Mouse (Mus musculus) kidney, embryonic 16.5 days (tissue): ENCODE measurements at regions not wholly inside any gene's neighbourhood (a gene's known extent, or its start where the extent isn't known, plus 50 kb on each side); places are given as distances from the start of the nearest gene placed in this dataset.

Experiments used
- ATAC-seq: fragments of 200-750 bp; cut with Nextera tagmentation; 2 replicates; pipeline ENCODE4 v1.8.0; 2017; ENCODE audit warnings: moderate TSS enrichment; ENCODE audit not compliant: low FRiP score, low TSS enrichment
- H3K27ac ChIP-seq: fragments of 300-500 bp; sonication (generic); 2 replicates; pipeline ENCODE4 v1.5.1; 2014; ENCODE audit warnings: low read length
- H3K27me3 ChIP-seq: fragments of 300-500 bp; sonication (generic); 2 replicates; pipeline ENCODE4 v1.6.1; 2014; ENCODE audit warnings: low read length, control low read depth, mixed read lengths; ENCODE audit not compliant: insufficient read depth
- H3K36me3 ChIP-seq: fragments of 300-500 bp; sonication (generic); 2 replicates; pipeline ENCODE4 v1.6.1; 2014; ENCODE audit warnings: low read length, control low read depth, mixed read lengths; ENCODE audit not compliant: insufficient read depth
- H3K4me1 ChIP-seq: fragments of 300-500 bp; sonication (generic); 2 replicates; pipeline ENCODE4 v1.6.1; 2014; ENCODE audit warnings: low read length, control low read depth, mixed read lengths; ENCODE audit not compliant: insufficient read depth
- H3K4me2 ChIP-seq: fragments of 300-500 bp; sonication (generic); replicated peaks from 2 replicates; pipeline ENCODE4 v1.6.1; 2014; ENCODE audit warnings: low read depth, low read length
- H3K4me3 ChIP-seq: fragments of 300-500 bp; sonication (generic); 2 replicates; pipeline ENCODE4 v1.5.1; 2014; ENCODE audit warnings: mild to moderate bottlenecking, low read length
- H3K9ac ChIP-seq: fragments of 300-500 bp; sonication (generic); replicated peaks from 2 replicates; pipeline ENCODE4 v1.6.1; 2014; ENCODE audit warnings: low read length
- H3K9me3 ChIP-seq: fragments of 300-500 bp; sonication (generic); 2 replicates; pipeline ENCODE4 v1.6.1; 2016; ENCODE audit warnings: low read length, control low read depth
- WGBS: fragments of 180-500 bp; shearing (Covaris S2); extraction: QIAGEN DNeasy Blood & Tissue Kit; methylation state at CpG from one replicate; pipeline ENCODE4 v1.1.7; 2014; 5-methylcytosine and 5-hydroxymethylcytosine counted together

- Histone ChIP-seq H3K36me3 (no peaks in the 10 kb centered on the region), H3K27me3 (no peaks in the 10 kb centered on the region), H3K4me3 (no peak overlapping the region), H3K4me2 (no peak overlapping the region), H3K27ac (no peak overlapping the region), H3K9me3 (no peaks in the 10 kb centered on the region), H3K9ac (no peak overlapping the region), H3K4me1 (peaks cover 4% of the 10 kb centered on the region; the same call in 1 of the 2 replicates)
- ATAC-seq = peak; percentile 75; the same call in 1 of the 2 replicates
- WGBS = 12% methylated on average over 4 of the region's 4 CpGs
Measured at GRCm38 (mm10) chr12:26733822-26734557, 265.0 kb downstream of the Cmpk2 start.

DNA sequence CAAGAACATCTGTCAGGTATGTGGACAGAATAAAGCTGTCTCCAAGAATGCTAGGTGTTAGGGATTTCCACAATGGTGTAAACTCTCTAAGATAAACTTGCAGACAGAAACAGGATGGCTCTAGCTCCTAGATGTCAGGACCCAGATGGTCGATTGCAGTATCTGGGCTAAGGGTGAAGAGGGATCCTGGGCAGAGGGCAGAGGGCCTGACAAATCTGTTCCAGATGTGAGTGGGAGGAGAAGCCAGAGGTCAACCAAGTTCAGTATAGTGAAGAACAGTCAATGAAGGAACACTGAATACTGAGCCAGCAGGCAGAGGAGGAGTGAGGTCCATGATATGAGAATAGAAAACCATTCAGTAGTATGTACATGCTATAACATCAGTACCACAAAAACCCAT, 254.4 kb downstream of the Cmpk2 start:
- H3K27me3 ChIP-seq = no peaks in the 10 kb centered on the region
- H3K36me3 ChIP-seq = no peaks in the 10 kb centered on the region
- H3K27ac ChIP-seq = no peak overlapping the region
- WGBS = 21% methylated on average over 1 of the region's 1 CpGs
- no peak overlapping the region for H3K4me2 ChIP-seq
- no peak for ATAC-seq
- H3K4me3 ChIP-seq = no peak overlapping the region
- no peaks in the 10 kb centered on the region for H3K4me1 ChIP-seq
- no peak overlapping the region for H3K9ac ChIP-seq
- H3K9me3 ChIP-seq = 0 out of 2 replicates have a peak, but pooled peaks cover 4% of the 10 kb centered on the region

DNA sequence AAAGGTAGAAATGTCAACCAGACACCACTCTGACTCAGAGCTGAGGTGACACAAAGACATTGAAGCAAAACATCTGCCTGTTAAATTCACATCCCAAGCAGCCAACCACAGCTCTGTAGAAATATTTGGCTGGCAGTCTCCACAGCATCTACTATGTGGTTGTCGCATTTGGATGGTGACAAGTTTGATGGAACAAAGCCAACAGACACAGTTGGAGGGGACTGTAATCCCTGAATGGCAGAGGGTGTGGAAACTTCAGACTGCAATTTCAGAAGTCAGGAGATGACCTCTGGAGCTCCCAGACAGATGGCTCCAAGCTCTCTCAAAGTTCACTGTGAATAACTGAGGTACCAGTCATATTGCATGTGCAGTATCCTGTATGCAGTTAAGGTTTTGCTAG, 229.8 kb downstream of the Cmpk2 start:
- H3K9ac ChIP-seq = no peak overlapping the region
- H3K27me3 ChIP-seq = no peaks in the 10 kb centered on the region
- H3K9me3 ChIP-seq = 0 out of 2 replicates have a peak, but pooled peaks cover 4% of the 10 kb centered on the region
- no peak overlapping the region for H3K4me2 ChIP-seq
- WGBS = 38% methylated on average over 1 of the region's 1 CpGs
- no peaks in the 10 kb centered on the region for H3K36me3 ChIP-seq
- H3K4me3 ChIP-seq = no peak overlapping the region
- no peaks in the 10 kb centered on the region for H3K4me1 ChIP-seq
- H3K27ac ChIP-seq = no peak overlapping the region
- no peak for ATAC-seq

GRCm38 (mm10) chr12:26688048-26688447, 219.0 kb downstream of the Cmpk2 start:
- H3K36me3 ChIP-seq = no peaks in the 10 kb centered on the region
- H3K9ac ChIP-seq = no peak overlapping the region
- H3K4me2 ChIP-seq = no peak overlapping the region
- ATAC-seq = no peak
- no peaks in the 10 kb centered on the region for H3K27me3 ChIP-seq
- H3K9me3 ChIP-seq = no peaks in the 10 kb centered on the region
- H3K27ac ChIP-seq = no peak overlapping the region
- no peak overlapping the region for H3K4me3 ChIP-seq
- H3K4me1 ChIP-seq = no peaks in the 10 kb centered on the region
- WGBS = 66% methylated on average over 4 of the region's 4 CpGs

GRCm38 (mm10) chr12:26680568-26680947, 211.6 kb downstream of the Cmpk2 start:
- no peaks in the 10 kb centered on the region for H3K4me1 ChIP-seq
- no peak overlapping the region for H3K27ac ChIP-seq
- no peaks in the 10 kb centered on the region for H3K36me3 ChIP-seq
- H3K27me3 ChIP-seq = no peaks in the 10 kb centered on the region
- H3K4me3 ChIP-seq = no peak overlapping the region
- no peak overlapping the region for H3K4me2 ChIP-seq
- no peak for ATAC-seq
- H3K9me3 ChIP-seq = no peaks in the 10 kb centered on the region
- no peak overlapping the region for H3K9ac ChIP-seq
- WGBS = 88% methylated on average over 3 of the region's 3 CpGs

- Histone ChIP-seq H3K4me2 (no peak overlapping the region), H3K9me3 (no peaks in the 10 kb centered on the region), H3K9ac (no peak overlapping the region), H3K4me1 (no peaks in the 10 kb centered on the region), H3K4me3 (no peak overlapping the region), H3K27me3 (no peaks in the 10 kb centered on the region), H3K36me3 (no peaks in the 10 kb centered on the region), H3K27ac (no peak overlapping the region)
- ATAC-seq = no peak
- 65% methylated on average over 9 of the region's 9 CpGs for WGBS
Measured at GRCm38 (mm10) chr12:26679887-26680567, 211.0 kb downstream of the Cmpk2 start.

DNA sequence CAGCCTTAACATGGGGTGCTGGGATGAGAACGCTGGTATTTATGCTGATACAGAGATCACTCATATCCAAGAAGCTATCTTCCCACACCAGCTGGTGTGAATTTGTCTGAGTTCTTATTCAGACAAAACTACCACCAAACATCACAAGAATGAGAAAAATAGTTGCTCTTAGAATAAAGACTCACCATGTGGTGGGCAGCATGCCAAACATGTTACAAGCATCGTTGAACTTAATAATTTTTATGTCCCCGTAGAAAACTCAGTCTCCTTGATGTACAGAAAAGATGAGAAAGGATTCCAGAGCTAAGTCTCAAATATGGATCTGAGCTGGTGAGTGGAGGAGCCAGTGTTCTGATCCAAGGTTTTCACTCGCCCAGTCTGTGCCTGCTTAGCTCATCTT, 196.5 kb downstream of the Cmpk2 start:
- 66% methylated on average over 4 of the region's 4 CpGs for WGBS
- Histone ChIP-seq H3K9me3 (no peaks in the 10 kb centered on the region), H3K27ac (no peak overlapping the region), H3K27me3 (no peaks in the 10 kb centered on the region), H3K4me3 (no peak overlapping the region), H3K36me3 (no peaks in the 10 kb centered on the region), H3K9ac (no peak overlapping the region), H3K4me2 (no peak overlapping the region), H3K4me1 (no peaks in the 10 kb centered on the region)
- ATAC-seq = no peak

- Histone ChIP-seq H3K4me2 (no peak overlapping the region), H3K9ac (no peak overlapping the region), H3K9me3 (no peaks in the 10 kb centered on the region), H3K4me3 (no peak overlapping the region), H3K4me1 (no peaks in the 10 kb centered on the region), H3K36me3 (no peaks in the 10 kb centered on the region), H3K27me3 (no peaks in the 10 kb centered on the region), H3K27ac (no peak overlapping the region)
- no peak for ATAC-seq
- 77% methylated on average over 2 of the region's 2 CpGs for WGBS
Measured at GRCm38 (mm10) chr12:26654251-26654650, 185.2 kb downstream of the Cmpk2 start.

DNA sequence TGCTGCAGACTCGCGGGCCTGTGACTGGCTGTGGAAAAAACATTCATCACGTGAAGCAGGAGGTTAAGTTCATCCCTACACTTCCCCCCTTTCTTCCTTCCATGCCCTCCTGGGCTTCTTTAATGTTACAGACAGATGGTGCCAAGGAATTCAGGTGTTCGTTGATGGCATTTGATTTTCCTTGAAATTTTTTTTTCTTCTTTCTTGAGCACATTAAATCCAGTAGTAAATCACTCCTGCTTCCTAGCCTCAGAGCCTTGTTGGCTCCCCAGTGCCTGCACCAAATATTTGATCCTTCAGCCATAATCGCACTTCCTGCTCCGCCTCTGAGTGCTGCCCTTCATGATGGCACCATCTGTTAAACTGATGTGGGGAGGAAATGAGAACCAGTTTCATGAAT, 184.8 kb downstream of the Cmpk2 start:
- H3K4me2 ChIP-seq = no peak overlapping the region
- H3K27ac ChIP-seq = no peak overlapping the region
- no peaks in the 10 kb centered on the region for H3K36me3 ChIP-seq
- H3K9ac ChIP-seq = no peak overlapping the region
- H3K9me3 ChIP-seq = no peaks in the 10 kb centered on the region
- WGBS = 24% methylated on average over 6 of the region's 6 CpGs
- no peaks in the 10 kb centered on the region for H3K27me3 ChIP-seq
- no peaks in the 10 kb centered on the region for H3K4me1 ChIP-seq
- no peak overlapping the region for H3K4me3 ChIP-seq
- ATAC-seq = no peak

GRCm38 (mm10) chr12:26646141-26646540, 177.1 kb downstream of the Cmpk2 start:
- Histone ChIP-seq H3K27ac (no peak overlapping the region), H3K4me2 (no peak overlapping the region), H3K9me3 (no peaks in the 10 kb centered on the region), H3K36me3 (no peaks in the 10 kb centered on the region), H3K4me3 (no peak overlapping the region), H3K4me1 (no peaks in the 10 kb centered on the region), H3K27me3 (no peaks in the 10 kb centered on the region), H3K9ac (no peak overlapping the region)
- ATAC-seq = no peak
